Mouse (Mus musculus): Measurements from ENCODE around the gene Ttc39a. TPM values are rescaled to one million over a fixed set of nuclear protein-coding genes. Genes with fewer than 3 reads are reported as not detected.
"Not testable (repeated sequence)": the region's sequence is repeated elsewhere in the genome, so short reads cannot be mapped to it uniquely, and the experiment has no call there.

The Ttc39a gene
- polyA plus RNA-seq, 1 experiment from 2014 or later = 1.0 TPM

DNA sequence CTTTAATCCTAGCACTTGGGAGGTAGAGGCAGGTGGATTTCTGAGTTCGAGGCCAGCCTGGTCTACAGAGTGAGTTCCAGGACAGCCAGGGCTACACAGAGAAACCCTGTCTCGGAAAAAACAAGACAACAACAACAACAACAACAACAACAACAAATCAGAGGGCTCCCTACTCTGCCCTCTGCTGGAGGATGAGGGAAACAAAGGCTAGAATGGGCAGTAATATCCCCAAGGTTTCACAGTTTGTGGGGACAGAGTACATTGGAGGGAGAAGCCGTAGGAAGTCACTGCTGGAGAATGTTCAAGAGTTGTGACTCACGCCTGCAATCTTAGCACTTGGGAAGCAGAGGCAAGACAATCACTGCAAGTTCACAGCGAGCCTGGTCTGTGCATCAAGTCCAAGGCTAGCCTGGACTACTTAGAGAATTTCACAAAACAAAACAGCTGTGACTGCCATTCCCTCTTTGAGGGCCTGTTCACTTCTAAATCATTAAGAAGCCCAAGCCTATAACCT lies 5.2 kb upstream of the Ttc39a start:
- DNase-seq (ENCODE audit: low spot score) (no peak), ATAC-seq (no peak)
- H3K4me2 ChIP-seq (ENCODE audit: low read length) = no peak overlapping the region
- peaks cover 6% of the 10 kb centered on the region for H3K4me1 ChIP-seq (ENCODE audit: control insufficient read depth, insufficient read depth, low read length)
- no peaks in the 10 kb centered on the region for H3K36me3 ChIP-seq (ENCODE audit: control insufficient read depth, insufficient read depth, low read length)
- H3K9me3 ChIP-seq (replicated peaks; ENCODE audit: control insufficient read depth, low read length) = no peaks in the 10 kb centered on the region
- H3K4me3 ChIP-seq (ENCODE audit: low read depth, low read length) = no peak overlapping the region
- 70% methylated on average over 5 of the region's 5 CpGs for WGBS
- no peaks in the 10 kb centered on the region for H3K27me3 ChIP-seq (replicated peaks; ENCODE audit: control insufficient read depth, insufficient read depth, low read length)
- no peak overlapping the region for H3K9ac ChIP-seq (ENCODE audit: low read length)
- H3K27ac ChIP-seq (ENCODE audit: low read depth, low read length) = no peak overlapping the region

DNA sequence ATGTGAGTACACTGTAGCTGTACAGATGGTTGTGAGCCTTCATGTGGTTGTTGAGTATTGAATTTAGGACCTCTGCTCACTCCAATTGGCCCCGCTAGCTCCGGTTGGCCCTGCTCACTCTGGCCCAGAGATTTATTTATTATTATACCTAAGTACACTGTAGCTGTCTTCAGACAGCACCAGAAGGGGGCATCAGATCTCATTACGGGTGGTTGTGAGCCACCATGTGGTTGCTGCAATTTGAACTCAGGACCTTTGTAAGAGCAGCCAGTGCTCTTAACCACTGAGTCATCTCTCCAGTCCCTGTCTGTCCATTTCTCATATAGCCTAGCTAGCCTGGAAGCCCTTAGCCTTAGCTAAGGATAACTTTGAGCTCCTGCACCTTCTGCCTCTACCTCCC lies 1.5 kb upstream of the Ttc39a start:
- not testable (repeated sequence) for ATAC-seq; H3K27ac ChIP-seq (ENCODE audit: low read depth, low read length); H3K4me3 ChIP-seq (ENCODE audit: low read depth, low read length); H3K27me3 ChIP-seq (replicated peaks; ENCODE audit: control insufficient read depth, insufficient read depth, low read length); DNase-seq (ENCODE audit: low spot score); H3K36me3 ChIP-seq (ENCODE audit: control insufficient read depth, insufficient read depth, low read length); H3K4me1 ChIP-seq (ENCODE audit: control insufficient read depth, insufficient read depth, low read length); H3K9me3 ChIP-seq (replicated peaks; ENCODE audit: control insufficient read depth, low read length); H3K4me2 ChIP-seq (ENCODE audit: low read length); H3K9ac ChIP-seq (ENCODE audit: low read length)
- 94% methylated on average over 3 of the region's 3 CpGs for WGBS

DNA sequence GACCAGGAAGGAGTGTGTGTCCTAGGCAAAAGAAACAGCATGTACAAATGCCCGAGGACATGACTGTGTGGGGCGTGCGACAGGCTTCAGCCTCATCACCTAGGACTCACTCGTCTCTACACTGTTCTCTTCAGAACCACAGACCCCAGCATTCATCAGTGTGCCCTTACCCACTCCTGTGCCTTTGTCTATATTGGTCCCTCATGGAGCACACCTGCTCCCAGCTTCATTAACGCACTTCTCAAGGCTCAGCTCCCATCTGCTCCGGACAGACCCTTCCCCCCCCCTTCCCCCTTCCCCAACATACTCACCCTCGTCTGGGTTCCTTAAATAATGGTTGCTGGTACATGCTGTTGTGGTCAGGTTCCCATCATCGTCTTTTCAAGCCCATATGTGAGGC lies 1.0 kb upstream of the Ttc39a start:
- Histone ChIP-seq H3K36me3 (ENCODE audit: control insufficient read depth, insufficient read depth, low read length) (no peaks in the 10 kb centered on the region), H3K4me3 (ENCODE audit: low read depth, low read length) (no peak overlapping the region), H3K4me2 (ENCODE audit: low read length) (peak overlapping the region; percentile 89; the same call in 1 of the 2 replicates), H3K27me3 (replicated peaks; ENCODE audit: control insufficient read depth, insufficient read depth, low read length) (no peaks in the 10 kb centered on the region), H3K4me1 (ENCODE audit: control insufficient read depth, insufficient read depth, low read length) (peaks cover 7% of the 10 kb centered on the region), H3K9me3 (replicated peaks; ENCODE audit: control insufficient read depth, low read length) (no peaks in the 10 kb centered on the region), H3K9ac (ENCODE audit: low read length) (no peak overlapping the region), H3K27ac (ENCODE audit: low read depth, low read length) (no peak overlapping the region)
- peak; percentile 40 for DNase-seq (ENCODE audit: low spot score)
- WGBS = 53% methylated on average over 8 of the region's 8 CpGs
- ATAC-seq = peak; percentile 54; the same call in 1 of the 2 replicates

DNA sequence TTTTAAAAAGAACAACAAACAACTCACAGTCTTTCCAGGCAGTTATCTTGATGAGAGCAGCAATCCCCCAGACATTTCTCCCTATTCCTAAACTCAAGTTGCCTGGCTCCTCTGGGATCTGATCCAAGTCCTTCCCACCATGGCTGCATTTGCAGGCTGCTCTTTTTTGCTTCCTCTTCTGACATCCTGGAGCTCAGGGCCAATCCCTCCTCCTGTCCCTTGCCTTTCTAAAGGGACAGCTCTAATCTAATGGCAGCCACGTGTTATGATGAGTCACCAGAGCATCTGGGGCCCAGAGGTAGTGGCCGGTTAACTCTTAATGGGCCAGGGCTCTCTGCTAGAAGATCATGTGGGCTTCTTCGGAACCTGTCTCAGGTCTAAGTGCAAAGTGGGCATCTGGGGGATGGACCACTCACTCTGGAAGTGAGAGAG lies 353 bp upstream of the Ttc39a start:
- no peaks in the 10 kb centered on the region for H3K27me3 ChIP-seq (replicated peaks; ENCODE audit: control insufficient read depth, insufficient read depth, low read length)
- WGBS = 6% methylated on average over 3 of the region's 3 CpGs
- H3K36me3 ChIP-seq (ENCODE audit: control insufficient read depth, insufficient read depth, low read length) = no peaks in the 10 kb centered on the region
- ATAC-seq (peak; percentile 60), DNase-seq (ENCODE audit: low spot score) (peak; percentile 83)
- peak overlapping the region; percentile 89 for H3K4me2 ChIP-seq (ENCODE audit: low read length)
- peak overlapping the region; percentile 56 for H3K4me3 ChIP-seq (ENCODE audit: low read depth, low read length)
- no peak overlapping the region for H3K27ac ChIP-seq (ENCODE audit: low read depth, low read length)
- peak overlapping the region; percentile 77 for H3K9ac ChIP-seq (ENCODE audit: low read length)
- no peaks in the 10 kb centered on the region for H3K9me3 ChIP-seq (replicated peaks; ENCODE audit: control insufficient read depth, low read length)
- peaks cover 7% of the 10 kb centered on the region for H3K4me1 ChIP-seq (ENCODE audit: control insufficient read depth, insufficient read depth, low read length)

DNA sequence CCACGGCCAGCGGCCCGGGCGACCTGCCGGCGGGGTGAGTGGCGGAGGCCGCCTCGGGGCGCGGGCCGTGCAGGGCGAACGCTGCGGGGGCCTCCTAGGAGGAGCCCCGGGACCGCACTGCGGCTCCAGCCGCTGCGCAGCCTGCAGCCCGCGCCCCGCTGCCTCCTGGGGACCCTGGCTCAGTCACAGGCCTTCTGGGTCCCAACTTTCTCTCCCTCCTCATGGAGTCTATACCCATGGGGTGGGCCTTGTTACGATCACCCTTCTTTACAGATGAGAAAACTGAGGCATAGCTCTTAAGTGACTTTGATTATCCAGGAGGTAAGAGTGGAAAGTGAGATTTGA lies 725 bp downstream of the Ttc39a start:
- Histone ChIP-seq H3K27ac (ENCODE audit: low read depth, low read length) (no peak overlapping the region), H3K4me2 (ENCODE audit: low read length) (peak overlapping the region; percentile 89), H3K4me1 (ENCODE audit: control insufficient read depth, insufficient read depth, low read length) (peaks cover 7% of the 10 kb centered on the region), H3K9me3 (replicated peaks; ENCODE audit: control insufficient read depth, low read length) (no peaks in the 10 kb centered on the region), H3K27me3 (replicated peaks; ENCODE audit: control insufficient read depth, insufficient read depth, low read length) (no peaks in the 10 kb centered on the region), H3K9ac (ENCODE audit: low read length) (peak overlapping the region; percentile 77), H3K4me3 (ENCODE audit: low read depth, low read length) (peak overlapping the region; percentile 56), H3K36me3 (ENCODE audit: control insufficient read depth, insufficient read depth, low read length) (no peaks in the 10 kb centered on the region)
- DNase-seq (ENCODE audit: low spot score) (no peak), ATAC-seq (peak; percentile 45)
- 2% methylated on average over 24 of the region's 24 CpGs for WGBS

DNA sequence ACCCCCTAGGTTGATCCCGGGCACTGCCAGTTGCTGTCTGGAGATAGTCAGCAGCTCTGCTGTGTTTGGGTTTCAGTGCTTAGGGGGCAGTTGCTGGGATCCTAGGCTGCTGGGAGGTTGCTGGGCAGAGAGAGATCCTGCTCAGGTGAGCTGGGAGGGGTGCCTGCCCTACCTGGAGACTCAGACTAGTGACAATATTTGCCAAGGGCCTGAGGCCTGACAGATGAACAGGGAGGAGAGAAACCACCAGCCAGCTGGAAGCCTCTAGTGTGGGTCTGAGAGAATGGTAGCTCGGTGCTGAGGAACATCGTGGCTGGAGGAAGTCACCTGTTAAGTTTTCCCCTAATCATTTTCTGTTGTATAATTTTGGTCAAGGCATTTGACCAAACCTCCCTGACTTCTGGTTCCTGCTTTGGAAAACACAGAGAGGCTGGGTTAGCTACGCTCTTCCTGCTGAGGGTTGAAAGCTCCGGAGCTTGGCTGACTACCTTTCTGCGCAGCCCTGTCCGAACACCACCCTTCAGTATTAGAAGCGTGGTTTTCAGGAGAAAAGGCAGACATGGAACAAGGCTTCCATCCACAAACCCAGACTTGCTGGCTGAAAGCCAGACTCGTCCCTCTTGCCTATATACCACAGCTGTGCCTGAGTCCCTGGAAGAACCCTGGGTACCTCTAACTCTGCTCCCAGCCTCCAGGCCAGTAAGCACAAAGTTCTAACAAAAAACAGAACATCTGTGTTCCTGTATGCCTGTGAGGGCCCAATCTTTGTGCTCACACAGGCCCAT lies 1.5 kb downstream of the Ttc39a start:
- 78% methylated on average over 9 of the region's 9 CpGs for WGBS
- ATAC-seq = no peak
- peaks cover 7% of the 10 kb centered on the region for H3K4me1 ChIP-seq (ENCODE audit: control insufficient read depth, insufficient read depth, low read length)
- no peaks in the 10 kb centered on the region for H3K27me3 ChIP-seq (replicated peaks; ENCODE audit: control insufficient read depth, insufficient read depth, low read length)
- peak overlapping the region; percentile 89; the same call in 1 of the 2 replicates for H3K4me2 ChIP-seq (ENCODE audit: low read length)
- no peak overlapping the region for H3K9ac ChIP-seq (ENCODE audit: low read length)
- no peak for DNase-seq (ENCODE audit: low spot score)
- H3K9me3 ChIP-seq (replicated peaks; ENCODE audit: control insufficient read depth, low read length) = no peaks in the 10 kb centered on the region
- no peak overlapping the region for H3K27ac ChIP-seq (ENCODE audit: low read depth, low read length)
- 0 out of 2 replicates have a peak overlapping the region, but pooled peaks have one; percentile 56 for H3K4me3 ChIP-seq (ENCODE audit: low read depth, low read length)
- no peaks in the 10 kb centered on the region for H3K36me3 ChIP-seq (ENCODE audit: control insufficient read depth, insufficient read depth, low read length)

DNA sequence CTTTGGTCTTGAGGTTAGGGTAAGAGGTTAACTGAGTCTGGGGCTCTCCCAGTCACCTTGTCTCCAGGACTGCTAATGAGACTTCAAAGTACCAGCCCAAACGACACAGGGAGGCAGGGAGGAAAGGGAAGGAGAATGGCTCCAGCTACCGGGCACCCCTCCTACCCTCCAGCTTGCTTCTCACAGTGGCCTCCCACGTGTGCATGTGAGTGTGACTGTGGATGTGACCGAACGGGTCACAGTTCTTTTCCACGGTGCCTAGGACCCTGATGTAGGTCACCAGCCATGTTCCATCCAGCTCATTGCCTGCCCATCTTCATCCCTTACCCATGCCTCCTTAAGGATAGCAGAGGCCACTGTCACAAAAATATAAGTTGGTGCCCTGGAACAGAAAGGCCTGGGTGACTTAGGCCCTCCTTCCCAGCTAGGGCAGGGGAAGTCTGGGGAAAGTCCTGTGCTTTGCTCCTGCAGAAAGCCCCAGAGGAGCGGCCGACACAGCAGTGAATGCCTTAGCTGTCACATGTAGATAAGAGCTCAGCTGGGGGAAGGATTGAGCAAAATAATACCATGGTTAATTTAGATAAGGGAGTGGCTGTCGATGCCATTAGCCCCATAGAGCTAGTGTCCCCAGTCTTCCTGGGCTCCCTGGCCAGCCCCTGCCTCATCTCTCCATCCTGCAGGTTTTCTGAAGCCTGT lies 4.4 kb downstream of the Ttc39a start:
- H3K36me3 ChIP-seq (ENCODE audit: control insufficient read depth, insufficient read depth, low read length) = no peaks in the 10 kb centered on the region
- H3K9me3 ChIP-seq (replicated peaks; ENCODE audit: control insufficient read depth, low read length) = no peaks in the 10 kb centered on the region
- H3K27me3 ChIP-seq (replicated peaks; ENCODE audit: control insufficient read depth, insufficient read depth, low read length) = no peaks in the 10 kb centered on the region
- ATAC-seq = no peak
- 71% methylated on average over 9 of the region's 9 CpGs for WGBS
- H3K27ac ChIP-seq (ENCODE audit: low read depth, low read length) = no peak overlapping the region
- no peak overlapping the region for H3K9ac ChIP-seq (ENCODE audit: low read length)
- no peak for DNase-seq (ENCODE audit: low spot score)
- H3K4me1 ChIP-seq (ENCODE audit: control insufficient read depth, insufficient read depth, low read length) = peaks cover 5% of the 10 kb centered on the region
- H3K4me3 ChIP-seq (ENCODE audit: low read depth, low read length) = no peak overlapping the region
- no peak overlapping the region for H3K4me2 ChIP-seq (ENCODE audit: low read length)

DNA sequence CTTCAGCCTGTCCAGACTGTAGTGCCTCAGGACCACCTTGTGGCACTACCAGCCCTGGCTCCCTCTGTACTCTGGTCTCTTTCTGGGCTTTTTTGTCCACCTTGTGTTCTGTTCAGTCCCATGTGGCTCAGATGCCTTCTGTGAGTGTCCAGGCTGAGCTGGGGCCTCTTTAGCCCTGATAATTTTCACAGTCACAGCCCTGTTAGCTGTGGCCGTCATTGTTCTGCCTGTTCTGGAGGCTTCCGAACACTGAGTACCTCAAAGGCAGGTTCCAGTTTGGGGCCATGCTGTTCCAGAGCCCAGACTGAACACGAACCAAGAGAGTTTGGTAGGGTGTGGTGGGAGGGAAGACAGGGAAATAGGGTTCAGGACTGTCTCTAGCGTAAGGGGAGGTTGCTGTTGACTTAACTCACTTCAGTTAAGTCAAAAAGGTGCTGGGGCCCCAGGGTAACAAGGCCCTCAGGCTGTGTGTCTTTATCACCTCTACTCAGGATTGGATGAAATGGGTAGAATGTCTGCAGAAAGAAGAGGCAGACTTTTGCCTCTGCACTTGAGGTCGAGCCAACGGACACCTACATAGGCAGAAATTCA lies 5.0 kb downstream of the Ttc39a start:
- Histone ChIP-seq H3K9me3 (replicated peaks; ENCODE audit: control insufficient read depth, low read length) (no peaks in the 10 kb centered on the region), H3K27me3 (replicated peaks; ENCODE audit: control insufficient read depth, insufficient read depth, low read length) (no peaks in the 10 kb centered on the region), H3K4me2 (ENCODE audit: low read length) (no peak overlapping the region), H3K9ac (ENCODE audit: low read length) (no peak overlapping the region), H3K36me3 (ENCODE audit: control insufficient read depth, insufficient read depth, low read length) (no peaks in the 10 kb centered on the region), H3K27ac (ENCODE audit: low read depth, low read length) (no peak overlapping the region), H3K4me1 (ENCODE audit: control insufficient read depth, insufficient read depth, low read length) (no peaks in the 10 kb centered on the region; the same call in 1 of the 2 replicates), H3K4me3 (ENCODE audit: low read depth, low read length) (no peak overlapping the region)
- DNase-seq (ENCODE audit: low spot score) (no peak), ATAC-seq (no peak)
- 87% methylated on average over 6 of the region's 6 CpGs for WGBS

Data from forebrain, embryonic 14.5 days (tissue).